Mouse (Mus musculus) urinary bladder, postnatal 36 days (tissue): ENCODE results near the gene Slc9a2.
"Not testable (repeated sequence)": the region's sequence is repeated elsewhere in the genome, so short reads cannot be mapped to it uniquely, and the experiment has no call there.

Experiments used
- DNase-seq, 2 experiments: peaks; one replicate each; pipeline ENCODE4 v3.0.0; 2022; ENCODE audit warnings: low spot score in 2 of 2, mixed read lengths in 1 of 2

The Slc9a2 gene

GRCm38 (mm10) chr1:40714950-40715349 lies 34.6 kb downstream of the Slc9a2 start:
- peak in 1 of 2 experiments; percentile 55 for DNase-seq

GRCm38 (mm10) chr1:40726051-40726450 lies 45.7 kb downstream of the Slc9a2 start:
- no peak for DNase-seq

- no peak for DNase-seq
These were observed 47.0 kb downstream of the Slc9a2 start for GRCm38 (mm10) chr1:40727404-40727803.

- DNase-seq, result no peak
These were observed 48.3 kb downstream of the Slc9a2 start for GRCm38 (mm10) chr1:40728636-40729035.

- no peak for DNase-seq
These were observed 57.3 kb downstream of the Slc9a2 start for GRCm38 (mm10) chr1:40737671-40738070.

- DNase-seq, result not testable (repeated sequence)
These were observed 57.9 kb downstream of the Slc9a2 start for GRCm38 (mm10) chr1:40738246-40738645.

- no peak for DNase-seq
These were observed 60.4 kb downstream of the Slc9a2 start for GRCm38 (mm10) chr1:40740739-40741138.

GRCm38 (mm10) chr1:40746089-40746488 lies 65.7 kb downstream of the Slc9a2 start:
- no peak for DNase-seq

- no peak for DNase-seq
These were observed 79.5 kb downstream of the Slc9a2 start for GRCm38 (mm10) chr1:40759751-40760445.

GRCm38 (mm10) chr1:40764042-40764441 lies 83.7 kb downstream of the Slc9a2 start:
- DNase-seq, result no peak

- no peak for DNase-seq
These were observed 84.4 kb downstream of the Slc9a2 start for GRCm38 (mm10) chr1:40764701-40765275.

GRCm38 (mm10) chr1:40765521-40765920 lies 85.1 kb downstream of the Slc9a2 start:
- no peak for DNase-seq

GRCm38 (mm10) chr1:40767588-40767987 lies 87.2 kb downstream of the Slc9a2 start:
- DNase-seq, result no peak

GRCm38 (mm10) chr1:40768606-40769005 lies 88.2 kb downstream of the Slc9a2 start:
- DNase-seq, result peak in 1 of 2 experiments; percentile 32

- DNase-seq, result no peak
These were observed 89.0 kb downstream of the Slc9a2 start for GRCm38 (mm10) chr1:40769331-40769894.

- DNase-seq, result no peak
These were observed 91.0 kb downstream of the Slc9a2 start for GRCm38 (mm10) chr1:40771196-40771970.

- DNase-seq, result no peak
These were observed 92.9 kb downstream of the Slc9a2 start for GRCm38 (mm10) chr1:40773234-40773633.

GRCm38 (mm10) chr1:40774040-40774439 lies 93.7 kb downstream of the Slc9a2 start:
- DNase-seq, result no peak

- no peak for DNase-seq
These were observed 95.7 kb downstream of the Slc9a2 start for GRCm38 (mm10) chr1:40776102-40776501.

- DNase-seq, result no peak
These were observed 96.4 kb downstream of the Slc9a2 start for GRCm38 (mm10) chr1:40776763-40777162.

- DNase-seq, result no peak
These were observed 103.1 kb downstream of the Slc9a2 start for GRCm38 (mm10) chr1:40783450-40783849.

- DNase-seq, result no peak
These were observed 103.9 kb downstream of the Slc9a2 start for GRCm38 (mm10) chr1:40784306-40784705.
